Mouse (Mus musculus): Measurements from ENCODE around the gene Egf.

- TF ChIP-seq CTCF (IDR thresholded peaks at IDR 0.05) (peak; percentile 83), POLR2A (IDR thresholded peaks at IDR 0.05; ENCODE audit: insufficient read depth, low read depth, low read length) (no peak), EP300 (IDR thresholded peaks at IDR 0.05; ENCODE audit: insufficient read depth, low read depth, low read length) (no peak)
Measured at GRCm38 (mm10) chr3:129686698-129687333, 68.3 kb downstream of the Egf start.

Measured in heart, adult 2 months (tissue).